Mouse (Mus musculus) neural tube, embryonic 12.5 days (tissue): ENCODE data around the gene Afp. TPM values are rescaled to one million over a fixed set of nuclear protein-coding genes. Genes with fewer than 3 reads are reported as not detected.

Source experiments
- ATAC-seq: fragments of 200-750 bp; cut with Nextera tagmentation; 2 replicates; pipeline ENCODE4 v1.8.0; 2017; ENCODE audit warnings: low read depth, mild to moderate bottlenecking, moderate TSS enrichment, moderate library complexity; ENCODE audit not compliant: low FRiP score
- H3K27ac ChIP-seq: fragments of 300-500 bp; sonication (generic); 2 replicates; pipeline ENCODE4 v1.5.1; 2016
- H3K27me3 ChIP-seq: fragments of 300-500 bp; sonication (generic); replicated peaks from 2 replicates; pipeline ENCODE4 v1.6.1; 2016; ENCODE audit warnings: mild to moderate bottlenecking
- H3K36me3 ChIP-seq: fragments of 300-500 bp; sonication (generic); 2 replicates; pipeline ENCODE4 v1.6.1; 2016; ENCODE audit warnings: mild to moderate bottlenecking
- H3K4me1 ChIP-seq: fragments of 300-500 bp; sonication (generic); 2 replicates; pipeline ENCODE4 v1.6.1; 2016
- H3K4me2 ChIP-seq: fragments of 300-500 bp; sonication (generic); replicated peaks from 2 replicates; pipeline ENCODE4 v1.6.1; 2016; ENCODE audit warnings: mild to moderate bottlenecking
- H3K4me3 ChIP-seq: fragments of 300-500 bp; sonication (generic); 2 replicates; pipeline ENCODE4 v1.5.1; 2016
- H3K9ac ChIP-seq: fragments of 300-500 bp; sonication (generic); 2 replicates; pipeline ENCODE4 v1.6.1; 2016; ENCODE audit warnings: mild to moderate bottlenecking
- H3K9me3 ChIP-seq: fragments of 300-500 bp; sonication (generic); 2 replicates; pipeline ENCODE4 v1.6.1; 2016; ENCODE audit warnings: mild to moderate bottlenecking
- WGBS: fragments of 180-500 bp; shearing (Covaris S2); methylation state at CpG from one replicate; pipeline ENCODE4 v1.1.7; 2016; 5-methylcytosine and 5-hydroxymethylcytosine counted together
- polyA plus RNA-seq: library from polyadenylated mRNA; unstranded; fragments of >200 nt; fragmentation: Nextera tagmentation; extraction: Ambion mirVana; gene quantifications from 2 replicates; pipeline ENCODE4 v1.2.1, GENCODE M21; 2016

The Afp gene
- polyA plus RNA-seq, 1 experiment from 2014 or later: 2.6 TPM

GRCm38 (mm10) chr5:90509828-90510592, 19.5 kb downstream of the Afp start:
- no peak overlapping the region for H3K9ac ChIP-seq
- H3K9me3 ChIP-seq: no peaks in the 10 kb centered on the region
- H3K4me3 ChIP-seq: no peak overlapping the region
- 89% methylated on average over 5 of the region's 5 CpGs for WGBS
- H3K4me1 ChIP-seq: no peaks in the 10 kb centered on the region
- H3K4me2 ChIP-seq: no peak overlapping the region
- no peaks in the 10 kb centered on the region for H3K36me3 ChIP-seq
- no peak for ATAC-seq
- H3K27me3 ChIP-seq: no peaks in the 10 kb centered on the region
- no peak overlapping the region for H3K27ac ChIP-seq

- H3K27ac ChIP-seq: no peak overlapping the region
- no peak overlapping the region for H3K9ac ChIP-seq
- no peaks in the 10 kb centered on the region for H3K9me3 ChIP-seq
- no peak overlapping the region for H3K4me3 ChIP-seq
- no peaks in the 10 kb centered on the region for H3K4me1 ChIP-seq
- H3K36me3 ChIP-seq: no peaks in the 10 kb centered on the region
- H3K27me3 ChIP-seq: no peaks in the 10 kb centered on the region
- 84% methylated on average over 6 of the region's 6 CpGs for WGBS
- H3K4me2 ChIP-seq: no peak overlapping the region
- no peak for ATAC-seq
Measured at GRCm38 (mm10) chr5:90512288-90512955, 21.9 kb downstream of the Afp start.

GRCm38 (mm10) chr5:90515561-90515960, 25.0 kb downstream of the Afp start:
- ATAC-seq: no peak
- Histone ChIP-seq H3K9ac (no peak overlapping the region), H3K9me3 (no peaks in the 10 kb centered on the region), H3K27ac (no peak overlapping the region), H3K36me3 (no peaks in the 10 kb centered on the region), H3K27me3 (no peaks in the 10 kb centered on the region), H3K4me3 (no peak overlapping the region), H3K4me2 (no peak overlapping the region), H3K4me1 (no peaks in the 10 kb centered on the region)
- WGBS: 91% methylated on average over 6 of the region's 6 CpGs

GRCm38 (mm10) chr5:90518356-90519100, 28.0 kb downstream of the Afp start, which contains the start of gene Afm:
Afm (plus strand) TSS chr5:90518932.
- Histone ChIP-seq H3K4me1 (no peaks in the 10 kb centered on the region), H3K36me3 (no peaks in the 10 kb centered on the region), H3K9me3 (no peaks in the 10 kb centered on the region), H3K4me3 (no peak within 1 kb of the TSS), H3K4me2 (no peak within 1 kb of the TSS), H3K9ac (no peak within 1 kb of the TSS), H3K27me3 (no peaks in the 10 kb centered on the region), H3K27ac (no peak within 1 kb of the TSS)
- 88% methylated on average over 6 of the region's 6 CpGs for WGBS
- no peak for ATAC-seq

GRCm38 (mm10) chr5:90551191-90551590, 60.7 kb downstream of the Afp start:
- Histone ChIP-seq H3K27me3 (no peaks in the 10 kb centered on the region), H3K36me3 (no peaks in the 10 kb centered on the region), H3K4me1 (no peaks in the 10 kb centered on the region), H3K27ac (no peak overlapping the region), H3K9ac (no peak overlapping the region), H3K4me3 (no peak overlapping the region), H3K4me2 (no peak overlapping the region), H3K9me3 (no peaks in the 10 kb centered on the region)
- 87% methylated on average over 8 of the region's 8 CpGs for WGBS
- ATAC-seq: no peak

- no peak overlapping the region for H3K4me2 ChIP-seq
- no peaks in the 10 kb centered on the region for H3K9me3 ChIP-seq
- H3K27me3 ChIP-seq: no peaks in the 10 kb centered on the region
- no peaks in the 10 kb centered on the region for H3K36me3 ChIP-seq
- no peak for ATAC-seq
- 80% methylated on average over 3 of the region's 3 CpGs for WGBS
- H3K4me3 ChIP-seq: no peak overlapping the region
- H3K27ac ChIP-seq: no peak overlapping the region
- no peaks in the 10 kb centered on the region for H3K4me1 ChIP-seq
- no peak overlapping the region for H3K9ac ChIP-seq
Measured at GRCm38 (mm10) chr5:90556052-90556451, 65.5 kb downstream of the Afp start.

Other genes starting within 250 kb of the Afp start
- gene Ankrd17, start 124.2 kb upstream of the Afp start, polyA plus RNA-seq: 29.7 and 30.5 TPM in 2 replicates
- gene Gm9958, start 123.5 kb upstream of the Afp start, polyA plus RNA-seq: 6.4 and 6.5 TPM in 2 replicates
- 0.81 and 1.4 TPM in 2 replicates for gene Alb, start 29.8 kb upstream of the Afp start, polyA plus RNA-seq
- not detected in 2 replicates for gene Afm, start 28.2 kb downstream of the Afp start, polyA plus RNA-seq
- not detected in 2 replicates for gene 5830473C10Rik, start 70.4 kb downstream of the Afp start, polyA plus RNA-seq
- 0.27 TPM in 2 replicates for gene Rassf6, start 149.9 kb downstream of the Afp start, polyA plus RNA-seq